Mouse (Mus musculus) left cerebral cortex, adult 9 months (tissue): ENCODE data around the gene Rhoc.
A peak's percentile ranks its signal among the peaks of the same experiment; 100 is the strongest.
"Not testable (repeated sequence)": the region's sequence is repeated elsewhere in the genome, so short reads cannot be mapped to it uniquely, and the experiment has no call there.

ENCODE experiments used
- DNase-seq, 2 experiments: peaks; one replicate each; pipeline ENCODE4 v3.0.0; 2022; ENCODE audit warnings: low spot score in 2 of 2

The Rhoc gene

DNA sequence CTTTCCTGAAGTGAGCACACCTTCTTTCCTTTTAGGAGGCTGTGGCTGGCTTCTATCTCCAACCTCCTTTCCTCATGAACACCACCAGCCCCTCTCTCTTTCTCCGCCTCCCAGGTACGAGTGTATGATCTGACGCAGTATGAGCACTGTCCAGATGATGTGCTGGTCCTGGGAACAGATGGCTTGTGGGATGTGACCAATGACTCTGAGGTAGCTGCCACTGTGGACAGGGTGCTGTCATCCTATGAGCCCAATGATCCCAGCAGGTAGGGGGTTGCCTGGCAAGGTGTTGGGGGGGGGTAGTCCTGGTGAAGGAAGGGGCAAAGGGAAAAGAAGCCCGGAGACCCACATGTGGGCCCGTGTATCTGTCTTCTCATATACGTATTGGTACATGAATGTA lies 2.9 kb upstream of the Rhoc start:
- no peak for DNase-seq

DNA sequence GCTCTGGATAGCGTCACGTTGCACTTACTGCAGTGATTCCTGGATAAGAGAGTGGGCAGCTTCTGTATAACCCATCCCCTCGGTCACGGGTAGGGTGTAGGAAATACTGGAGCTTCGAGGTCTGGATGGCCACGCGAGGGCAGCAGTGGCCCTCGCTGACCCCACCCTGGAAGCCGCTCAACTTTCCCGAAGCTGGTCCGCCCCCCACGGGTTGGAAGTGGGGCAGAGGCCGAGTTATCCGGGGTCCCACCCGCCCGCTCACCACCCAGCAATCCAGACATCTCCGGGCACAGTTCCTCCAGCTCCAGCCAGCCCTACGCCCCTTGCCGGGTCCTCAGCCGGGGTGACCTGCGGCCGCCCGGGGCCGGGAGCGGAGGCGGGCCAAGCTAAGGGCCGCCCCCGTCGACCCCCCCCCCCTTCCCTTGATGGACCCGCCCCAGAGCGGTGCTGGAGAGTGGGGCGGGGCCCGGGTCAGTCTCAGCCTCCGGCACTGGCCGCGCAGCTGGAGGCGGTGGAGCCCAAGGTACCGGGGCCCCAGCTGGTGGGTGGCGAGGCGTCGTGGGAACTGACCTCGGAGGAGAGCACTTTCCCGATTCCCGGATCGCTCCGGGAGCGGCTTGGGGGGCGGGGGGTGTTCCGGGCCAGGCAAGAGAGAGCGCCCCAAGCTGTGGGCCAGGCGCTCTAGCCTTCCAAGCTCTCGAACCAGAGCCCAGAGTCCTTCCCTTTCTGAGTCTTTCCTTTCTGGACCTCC lies 561 bp downstream of the Rhoc start:
- DNase-seq: peak in 1 of 2 experiments; percentile 64

DNA sequence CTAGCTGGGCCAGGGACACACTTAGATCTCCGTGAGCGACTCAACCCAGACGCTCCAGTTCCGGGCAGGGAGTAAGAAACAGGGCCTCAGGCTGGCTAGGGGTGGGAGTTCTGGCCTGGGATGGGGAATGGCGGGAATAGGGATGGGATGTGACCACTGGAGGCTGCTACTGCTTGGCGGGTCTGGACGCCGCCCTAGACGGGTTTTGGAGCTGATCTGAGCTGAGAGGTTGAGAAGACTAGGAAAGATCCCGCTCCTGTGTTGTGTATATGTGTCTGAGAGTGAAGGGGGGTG lies 1.1 kb downstream of the Rhoc start:
- no peak for DNase-seq

DNA sequence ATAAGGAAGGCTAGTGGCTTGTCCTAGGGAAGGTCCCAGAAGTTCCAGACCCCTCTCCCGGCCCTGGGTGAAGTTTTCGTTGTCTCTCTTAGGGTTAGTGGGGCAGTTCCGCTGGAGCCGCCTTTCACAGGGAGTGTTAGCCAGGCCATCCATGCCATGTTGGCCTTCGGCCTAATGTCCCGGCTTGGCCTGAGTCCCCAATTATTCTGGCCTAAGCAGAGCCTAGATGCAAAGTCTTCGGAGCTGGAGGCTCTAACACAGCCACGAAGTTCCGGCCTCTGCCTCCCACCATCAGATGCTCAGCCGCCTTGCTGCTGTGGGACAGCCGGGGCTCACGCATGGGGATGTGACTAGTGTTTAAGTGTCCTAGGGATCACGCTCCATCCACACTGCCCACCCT lies 1.6 kb downstream of the Rhoc start:
- no peak for DNase-seq

DNA sequence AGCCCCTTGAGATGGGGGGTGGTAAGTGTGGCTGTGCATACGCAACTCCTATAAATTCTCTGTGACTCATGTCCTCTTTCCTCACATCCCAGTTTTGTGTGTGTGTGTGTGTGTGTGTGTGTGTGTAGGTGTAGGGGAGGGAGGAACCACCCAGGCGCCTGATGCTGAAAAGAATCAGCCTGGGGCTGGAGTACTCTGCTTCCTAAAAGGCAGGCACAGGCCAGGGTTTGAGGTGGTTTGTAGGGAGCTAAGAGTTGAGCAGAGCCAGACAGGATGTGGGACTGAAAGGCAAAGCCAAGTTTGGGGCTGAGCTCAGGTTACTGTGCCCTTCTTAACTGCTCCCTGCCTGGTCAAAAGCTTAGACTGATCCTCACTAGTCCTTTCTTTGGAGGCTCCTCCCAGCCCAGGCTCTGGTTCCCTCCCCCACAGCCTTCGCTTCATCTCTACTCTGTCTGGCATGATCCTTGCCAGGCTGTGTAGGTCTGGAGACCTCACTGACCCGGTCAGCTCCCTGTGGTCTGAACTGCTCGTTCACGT lies 2.3 kb downstream of the Rhoc start:
- DNase-seq: peak in 1 of 2 experiments; percentile 66

DNA sequence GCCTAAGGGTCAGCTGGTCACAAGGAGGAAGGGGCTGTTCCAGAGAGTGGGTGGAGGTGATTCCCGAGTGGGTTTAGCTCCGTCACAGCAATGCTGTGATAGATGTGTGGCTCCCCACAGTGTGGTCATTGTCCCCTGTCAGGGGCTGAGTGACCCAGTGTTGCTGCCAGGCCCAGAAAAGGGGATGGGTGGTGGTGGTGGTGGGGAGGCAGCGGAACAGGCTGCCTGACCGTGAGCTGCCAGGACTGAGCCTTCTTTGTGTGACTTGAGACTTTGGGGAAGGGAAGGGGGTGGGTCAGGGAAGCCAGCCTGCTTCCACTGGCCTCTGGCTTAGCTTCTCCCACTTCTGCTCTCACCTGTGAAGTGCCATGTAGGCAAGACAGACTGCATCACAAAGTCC lies 2.8 kb downstream of the Rhoc start:
- DNase-seq: no peak

DNA sequence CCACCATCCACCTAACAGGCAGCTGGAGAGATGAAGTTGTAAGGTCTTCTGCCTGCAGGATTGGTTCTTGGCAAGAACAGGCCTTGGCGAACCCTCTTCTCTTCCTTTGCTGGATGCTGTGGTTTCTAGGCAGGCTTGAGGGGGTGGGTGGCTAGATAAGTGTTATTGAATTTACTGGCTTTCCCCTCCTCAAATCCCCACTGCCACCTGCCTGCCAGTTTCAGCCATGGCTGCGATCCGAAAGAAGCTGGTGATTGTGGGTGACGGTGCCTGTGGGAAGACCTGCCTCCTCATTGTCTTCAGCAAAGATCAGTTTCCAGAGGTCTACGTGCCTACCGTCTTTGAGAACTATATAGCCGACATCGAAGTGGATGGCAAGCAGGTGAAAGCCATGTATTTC lies 3.5 kb downstream of the Rhoc start:
- DNase-seq: peak in 1 of 2 experiments; percentile 60

DNA sequence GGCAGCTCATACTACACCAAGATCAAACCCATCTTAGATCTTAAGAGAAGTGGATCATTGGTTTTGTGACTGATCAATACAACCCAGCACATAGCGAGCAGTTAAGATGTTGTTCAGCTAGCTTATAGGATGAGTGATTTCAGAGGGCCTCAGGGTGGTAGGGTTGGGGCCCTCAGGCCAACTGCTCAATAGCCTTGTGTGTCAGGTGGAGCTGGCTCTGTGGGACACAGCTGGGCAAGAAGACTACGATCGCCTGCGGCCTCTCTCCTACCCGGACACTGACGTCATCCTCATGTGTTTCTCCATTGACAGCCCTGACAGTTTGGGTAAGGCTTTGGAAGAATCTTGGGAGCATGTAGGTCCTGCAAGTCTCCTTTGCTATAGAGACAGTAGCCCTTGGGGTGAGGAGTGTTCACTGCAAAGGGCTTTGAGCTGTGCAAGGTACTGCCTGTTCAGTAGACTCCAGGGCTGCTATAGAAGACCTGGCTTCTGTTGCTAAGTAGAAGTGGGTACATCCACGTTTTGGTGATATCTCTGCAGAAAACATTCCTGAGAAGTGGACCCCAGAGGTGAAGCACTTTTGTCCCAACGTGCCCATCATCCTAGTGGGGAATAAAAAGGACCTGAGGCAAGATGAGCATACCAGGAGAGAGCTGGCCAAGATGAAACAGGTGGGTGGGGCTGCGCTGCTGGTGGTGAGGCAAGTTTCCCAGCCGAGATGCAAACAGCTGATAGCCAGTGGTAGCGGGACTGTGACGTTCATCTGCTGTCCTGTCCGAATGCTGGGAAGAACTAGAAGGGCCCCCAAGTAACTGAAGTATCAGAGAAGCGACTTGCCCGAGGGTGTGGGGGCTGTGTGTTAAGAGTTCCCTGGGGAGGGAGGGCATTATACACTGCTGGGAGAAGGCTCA lies 4.4 kb downstream of the Rhoc start:
- DNase-seq: no peak

DNA sequence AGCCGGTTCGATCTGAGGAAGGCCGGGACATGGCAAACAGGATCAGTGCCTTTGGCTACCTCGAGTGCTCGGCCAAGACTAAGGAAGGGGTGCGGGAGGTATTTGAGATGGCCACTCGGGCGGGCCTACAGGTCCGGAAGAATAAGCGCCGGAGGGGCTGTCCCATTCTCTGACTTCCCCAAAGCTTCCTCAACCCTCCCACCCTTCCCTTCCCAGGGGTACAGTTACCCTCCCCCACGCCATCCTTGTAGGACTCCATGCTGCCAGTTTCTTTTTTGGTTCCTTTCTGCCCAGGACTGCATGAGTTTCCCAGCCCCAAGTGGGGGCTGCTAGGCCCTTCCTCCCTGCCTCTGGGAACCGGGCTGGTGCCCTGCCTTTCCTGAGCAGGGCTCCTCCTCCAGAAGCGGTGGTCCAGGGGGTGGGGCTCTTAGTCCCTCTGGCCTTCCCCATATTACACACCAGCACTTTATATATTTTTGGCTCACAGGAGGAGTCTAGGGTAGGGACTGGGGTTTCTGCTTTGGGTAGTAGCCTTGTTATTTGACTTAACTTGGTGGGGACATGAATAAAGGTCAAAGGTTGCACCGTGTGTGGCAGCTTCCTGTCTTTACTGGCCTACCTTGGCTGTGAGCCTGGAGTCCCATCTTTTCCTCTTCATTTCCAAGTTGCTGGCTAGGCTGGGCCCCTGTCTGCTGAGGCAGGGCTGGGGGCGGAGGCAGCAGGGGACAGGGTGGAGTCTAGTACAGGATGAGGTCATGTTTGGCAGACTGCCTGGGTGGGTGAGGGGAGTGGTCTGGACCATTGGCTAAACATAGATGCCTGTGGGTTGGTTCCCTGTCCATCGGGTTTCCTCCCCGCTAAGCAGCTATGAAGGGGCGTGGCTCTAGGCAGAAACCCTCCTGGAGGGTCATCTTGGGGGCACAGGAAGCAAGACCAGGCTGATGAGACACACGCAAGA lies 6.0 kb downstream of the Rhoc start:
- peak in 1 of 2 experiments; percentile 85 for DNase-seq

DNA sequence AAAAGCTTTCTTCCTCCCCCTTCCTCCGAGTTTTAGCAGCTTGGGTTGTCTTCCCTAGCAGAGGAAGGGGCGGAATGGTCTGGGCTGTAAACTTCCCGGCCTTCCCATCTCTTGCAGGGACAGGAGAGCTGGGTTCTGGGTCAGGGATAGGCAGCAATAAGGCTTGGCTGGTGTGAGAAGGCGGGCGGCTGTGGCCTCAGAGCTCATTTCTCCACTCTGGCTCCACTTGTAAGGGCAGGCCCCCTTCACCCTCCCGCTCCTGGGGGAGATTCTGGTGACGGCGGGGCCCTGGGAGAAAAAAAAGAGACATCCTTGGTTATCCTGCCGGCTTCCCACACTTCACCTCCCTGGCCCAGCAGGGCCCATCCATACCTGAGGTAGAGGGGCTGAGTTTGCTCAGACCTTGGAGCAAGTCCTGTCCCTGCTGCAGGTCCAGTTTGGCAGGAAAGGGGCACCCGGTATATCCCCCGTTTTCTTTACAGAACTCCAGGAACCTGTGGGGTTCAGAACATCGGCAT lies 6.8 kb downstream of the Rhoc start:
- DNase-seq: no peak

DNA sequence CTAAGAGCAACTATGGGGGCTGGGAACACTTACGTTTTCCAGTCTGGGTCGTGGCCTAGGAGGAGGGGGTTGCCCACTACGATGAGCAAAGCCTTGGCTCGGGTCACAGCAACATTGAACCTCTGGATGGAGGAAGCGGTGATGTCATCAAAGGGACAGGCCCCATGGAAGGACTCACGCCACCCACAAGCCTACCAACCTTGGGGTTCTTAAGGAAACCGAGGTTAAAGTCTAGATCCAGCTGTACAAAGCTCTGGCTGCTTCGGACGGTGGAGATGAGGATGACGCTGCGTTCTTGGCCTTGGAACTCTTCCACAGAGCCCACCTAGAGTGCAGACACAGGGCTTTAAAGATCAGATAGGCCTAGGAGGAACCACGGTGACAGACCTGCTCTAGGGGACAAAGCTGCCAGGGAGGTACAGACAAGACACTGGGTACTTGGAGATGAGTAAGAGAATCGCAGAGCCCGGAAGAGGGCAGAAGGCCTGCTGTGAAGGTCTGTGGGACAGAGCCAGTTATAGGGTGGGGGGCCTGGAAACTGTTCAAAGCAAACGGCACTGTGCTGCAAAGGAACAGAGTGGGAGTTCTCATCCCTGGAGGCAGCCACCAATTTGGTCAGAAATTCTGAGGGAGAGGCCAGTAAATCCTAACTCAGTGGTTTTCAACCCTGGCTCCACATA lies 7.6 kb downstream of the Rhoc start:
- no peak for DNase-seq

DNA sequence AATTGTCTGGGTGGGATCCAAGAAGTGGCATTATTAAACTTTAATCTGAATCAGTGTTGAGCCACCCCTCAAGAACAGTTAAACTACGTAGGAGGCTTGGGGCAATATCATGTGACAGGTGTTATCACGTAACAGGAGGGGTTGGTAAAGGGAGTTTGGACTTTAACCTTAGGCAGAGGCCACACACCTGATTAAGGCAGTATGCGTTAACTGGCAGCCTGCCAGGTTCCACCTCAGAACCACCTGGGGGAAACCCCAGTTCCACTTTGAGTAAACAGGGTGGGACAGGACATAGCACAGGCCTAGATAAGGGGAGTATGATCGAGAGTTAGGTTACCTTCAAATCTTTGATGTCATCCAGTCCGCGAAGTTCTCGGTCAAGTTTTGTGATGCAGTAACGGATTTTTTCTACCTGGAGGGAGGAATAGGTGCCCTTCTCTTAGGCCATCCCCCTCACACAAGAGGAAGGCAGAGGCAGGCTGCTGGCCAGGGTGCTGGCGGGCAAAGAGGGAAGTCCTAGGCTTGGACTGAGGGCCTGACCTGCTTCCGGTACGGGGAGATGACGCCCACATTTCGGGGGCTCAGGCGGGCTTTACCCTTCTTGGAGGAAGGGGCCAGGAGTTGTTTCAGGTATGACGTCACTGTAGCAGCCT lies 8.4 kb downstream of the Rhoc start:
- no peak for DNase-seq

DNA sequence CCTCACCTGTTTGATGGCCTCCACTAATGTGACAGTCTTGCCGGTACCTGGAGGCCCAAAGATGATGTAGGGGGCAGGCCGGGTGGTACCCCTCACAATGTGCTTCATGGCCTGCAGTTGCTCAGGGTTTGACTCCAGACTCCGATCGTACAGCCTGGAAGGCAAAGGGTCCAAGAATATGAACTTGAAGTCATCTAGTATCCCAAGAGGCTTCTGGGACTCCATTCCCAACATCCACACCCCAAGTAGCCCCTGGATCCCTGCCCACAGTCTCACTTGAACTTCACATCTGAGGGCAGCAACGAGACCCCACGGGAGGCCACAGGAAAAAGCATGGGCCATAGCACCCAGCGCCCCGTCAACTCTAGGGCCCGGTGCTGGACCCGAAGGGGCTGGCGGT lies 12.5 kb downstream of the Rhoc start:
- no peak for DNase-seq

DNA sequence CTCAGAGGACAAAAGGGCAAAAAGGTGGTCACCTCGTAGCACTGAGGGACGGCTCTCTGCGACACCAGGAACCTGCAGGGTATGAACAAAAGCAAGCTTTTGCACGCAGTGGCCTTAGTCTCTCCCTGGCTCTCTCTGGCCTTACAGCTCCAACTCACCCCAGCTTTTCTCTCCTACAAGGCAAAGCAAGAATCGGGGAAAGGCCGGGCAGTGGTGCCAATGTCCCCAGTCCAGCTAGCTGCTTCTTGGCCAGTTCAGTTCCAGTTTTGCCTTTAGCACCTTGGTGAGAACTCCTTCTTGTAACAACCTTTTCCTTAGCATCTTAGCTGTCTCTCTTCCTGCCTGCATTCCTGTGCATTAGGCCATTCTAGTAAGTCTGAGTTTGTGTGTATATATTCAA lies 13.3 kb downstream of the Rhoc start:
- DNase-seq: no peak

DNA sequence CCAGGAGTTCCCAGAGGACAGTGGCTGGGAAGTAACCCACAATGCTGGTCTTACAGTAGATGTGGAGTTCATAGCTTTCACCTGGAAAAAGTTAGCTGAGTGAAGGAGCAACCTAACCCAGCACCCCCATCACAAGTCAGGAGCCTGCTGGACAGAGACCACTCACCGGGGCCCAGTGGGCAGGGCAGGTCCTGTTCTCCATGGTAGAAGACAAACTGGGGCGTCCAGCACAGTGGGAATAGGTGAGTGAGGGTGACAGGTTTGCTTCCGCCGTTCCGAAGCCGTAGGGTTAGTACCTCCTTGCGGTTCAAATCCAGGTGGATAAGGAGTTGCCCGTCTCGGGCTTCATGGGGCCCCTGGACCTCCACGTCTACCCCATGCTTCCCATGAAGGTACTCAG lies 16.1 kb downstream of the Rhoc start:
- DNase-seq: no peak

DNA sequence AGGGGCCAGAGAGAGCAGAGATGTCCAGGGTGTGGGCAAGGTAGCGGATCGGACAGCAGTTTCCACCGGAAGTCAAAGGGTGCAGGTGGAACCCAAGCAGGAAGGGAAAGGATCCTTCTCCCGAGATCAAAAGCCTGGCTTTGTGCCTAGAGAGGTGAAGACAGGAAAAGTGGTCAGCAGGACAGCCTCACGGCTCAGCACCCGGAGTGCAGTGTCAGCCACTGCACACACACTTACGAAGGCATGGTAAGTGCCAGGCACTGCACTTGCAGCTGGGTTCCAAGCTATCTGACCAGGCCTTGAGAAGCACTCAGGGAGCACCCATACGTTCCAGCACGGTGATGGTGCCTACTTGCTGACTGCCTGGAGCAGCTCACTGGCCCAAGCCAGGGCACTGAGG lies 17.4 kb downstream of the Rhoc start:
- DNase-seq: no peak

DNA sequence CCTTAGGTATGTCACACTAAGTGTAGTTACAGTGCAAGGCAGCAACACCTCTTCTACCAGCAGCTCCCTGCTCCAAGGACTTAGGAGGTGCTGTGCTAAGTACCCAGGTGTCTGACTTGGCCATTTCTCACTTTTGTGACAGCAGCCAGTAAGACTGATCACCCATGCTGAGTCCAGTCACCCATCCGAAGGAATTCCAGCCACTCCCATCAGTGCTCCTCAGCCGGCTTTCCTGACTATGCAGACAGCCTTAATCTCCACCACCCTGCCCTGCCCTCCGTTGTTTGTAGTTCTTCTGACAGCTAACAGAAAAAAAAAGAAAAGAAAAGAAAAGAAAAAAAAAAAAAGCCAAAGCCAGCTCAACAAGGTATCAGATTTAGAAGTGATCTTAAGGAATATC lies 23.6 kb downstream of the Rhoc start:
- DNase-seq: no peak

DNA sequence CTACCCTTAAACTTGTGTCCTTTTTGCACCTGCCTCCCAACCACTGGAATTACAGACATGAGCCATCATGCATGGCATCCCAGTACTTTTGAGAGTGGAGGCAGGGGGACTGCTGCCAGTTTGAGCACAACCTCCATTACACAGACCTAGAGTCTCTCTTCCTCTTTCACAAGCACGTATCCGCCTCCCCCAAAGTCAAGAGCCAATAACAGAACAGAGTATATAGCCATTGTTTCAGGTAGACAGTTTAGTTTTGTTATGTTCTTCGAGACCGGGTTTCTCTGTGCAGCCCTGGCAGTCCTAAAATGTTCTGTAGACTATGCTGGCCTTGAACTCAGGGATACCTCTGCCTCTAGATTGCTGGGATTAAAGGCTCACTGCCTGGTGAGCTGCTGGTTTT lies 24.1 kb downstream of the Rhoc start:
- no peak for DNase-seq

DNA sequence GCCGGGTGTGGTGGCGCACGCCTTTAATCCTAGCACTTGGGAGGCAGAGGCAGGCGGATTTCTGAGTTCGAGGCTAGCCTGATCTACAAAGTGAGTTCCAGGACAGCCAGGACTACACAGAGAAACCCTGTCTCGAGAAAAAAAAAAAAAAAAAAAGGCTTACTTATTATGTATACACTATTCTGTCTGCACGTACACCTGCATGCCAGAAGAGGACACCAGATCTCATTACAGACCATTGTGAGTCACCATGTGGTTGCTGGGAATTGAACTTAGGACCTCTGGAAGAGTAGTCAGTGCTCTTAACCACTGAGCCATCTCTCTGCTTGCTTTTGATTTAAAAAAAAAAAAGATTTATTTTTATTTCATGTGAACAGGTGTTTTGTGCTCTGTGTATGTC lies 25.1 kb downstream of the Rhoc start:
- not testable (repeated sequence) for DNase-seq

DNA sequence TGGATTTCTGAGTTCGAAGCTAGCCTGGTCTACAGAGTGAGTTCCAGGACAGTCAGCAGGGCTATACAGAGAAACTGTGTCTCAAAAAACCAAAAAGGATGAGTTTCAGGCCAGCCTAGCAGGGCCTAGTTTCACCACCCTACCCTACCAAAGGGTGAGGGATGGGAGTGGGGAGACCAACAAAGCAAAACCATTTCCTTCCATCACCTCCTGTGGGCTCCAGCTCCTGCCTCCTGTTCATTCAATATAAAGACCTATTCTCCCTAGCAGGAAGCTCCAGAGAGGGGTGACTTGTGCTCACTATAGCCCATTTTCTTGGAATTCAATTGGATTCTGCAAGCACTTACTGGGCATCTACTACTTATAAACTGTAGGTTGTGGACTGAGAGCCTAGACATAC lies 26.6 kb downstream of the Rhoc start:
- no peak for DNase-seq

DNA sequence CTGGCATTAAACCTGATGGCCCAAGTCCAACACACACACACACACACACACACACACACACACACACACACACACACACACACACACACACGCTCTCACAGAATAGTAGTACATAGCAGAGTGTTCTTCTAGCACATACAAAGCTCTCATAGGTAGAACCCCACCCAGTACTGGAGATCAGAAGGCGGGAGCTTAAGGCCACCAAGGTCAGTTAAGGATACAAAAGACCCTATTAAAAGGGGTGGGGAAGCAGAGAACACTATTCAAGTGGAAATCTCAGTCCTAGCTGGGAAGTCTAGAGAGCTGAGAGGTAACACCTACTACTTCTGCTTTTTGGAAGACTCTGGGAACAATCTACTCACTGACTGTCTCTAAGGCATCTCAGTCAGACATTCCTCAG lies 27.2 kb downstream of the Rhoc start:
- DNase-seq: no peak
